Mouse (Mus musculus): Measurements from ENCODE around the gene Dhcr7.

The Dhcr7 gene

DNA sequence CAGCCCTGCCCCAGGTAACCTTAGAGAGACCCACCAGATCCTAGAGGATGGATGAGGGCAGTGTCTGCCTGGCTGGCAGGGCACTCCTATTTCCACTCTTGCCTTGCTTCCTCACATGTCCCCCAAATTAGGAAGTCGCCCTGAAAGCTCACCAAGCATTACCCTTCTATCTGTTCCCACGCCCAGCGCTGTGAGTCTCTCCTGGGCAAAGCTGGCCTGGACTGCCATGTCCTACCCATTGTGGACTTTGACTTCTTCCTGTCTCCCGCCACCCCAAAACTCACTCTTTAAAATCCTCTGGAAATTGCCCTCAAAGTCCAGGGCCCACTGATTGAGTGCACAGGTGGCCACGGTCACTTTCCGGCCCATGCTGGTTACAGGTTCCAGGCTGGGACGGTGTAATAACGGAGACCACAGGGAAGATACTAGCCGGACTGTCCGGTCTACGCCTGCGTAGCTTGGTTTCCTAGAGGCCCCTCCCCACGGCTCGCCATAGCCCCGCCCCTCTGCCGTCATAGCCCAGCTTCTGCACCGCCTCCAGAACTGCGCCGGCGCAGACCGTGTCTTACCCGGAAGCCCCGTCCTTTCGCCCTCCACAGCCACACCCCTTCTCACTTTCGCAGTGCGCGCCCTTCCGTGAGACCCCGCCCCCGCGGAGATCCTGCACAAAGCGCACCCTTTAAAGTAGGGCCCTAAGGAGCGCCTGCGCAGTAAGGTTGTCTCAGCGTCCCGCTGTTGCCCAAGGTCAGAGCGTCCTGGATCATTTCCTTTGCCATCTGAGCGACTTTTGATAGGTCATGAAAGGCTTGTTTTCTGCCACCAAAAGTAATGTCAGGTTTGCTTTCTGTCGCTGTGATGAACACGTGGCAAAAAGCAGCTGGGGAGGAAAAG is at the start of gene Dhcr7, which contains the start of gene Nadsyn1:
Gene Dhcr7, plus strand, starts transcription at position 771 of the 891 bp plus-strand sequence.
Gene Nadsyn1, minus strand, starts transcription at position 475 of the 891 bp plus-strand sequence.
- DNase-seq (ENCODE audit: low spot score in 2 of 2), result peak; percentile 96 to 98

DNA sequence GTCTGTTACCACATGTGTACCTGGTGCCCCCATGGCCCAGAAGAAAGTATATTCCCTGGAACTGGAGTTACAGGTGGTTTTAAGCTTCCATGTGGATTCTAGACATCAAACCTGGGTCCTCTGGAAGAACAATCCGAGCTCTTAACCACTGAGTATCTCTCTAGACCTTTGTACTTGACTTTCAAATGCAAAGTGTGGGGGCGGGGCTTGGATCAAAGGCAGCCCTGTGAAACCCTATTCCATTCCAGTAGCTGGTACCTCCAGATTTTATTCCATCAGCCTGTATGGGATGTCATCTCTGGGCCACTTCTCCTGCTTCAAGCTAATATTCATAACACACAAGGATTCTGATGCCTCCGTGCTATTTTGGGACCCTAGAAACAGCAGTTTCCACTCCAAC is 46.8 kb upstream of the Dhcr7 start:
- no peak for DNase-seq (ENCODE audit: low spot score in 2 of 2)

DNA sequence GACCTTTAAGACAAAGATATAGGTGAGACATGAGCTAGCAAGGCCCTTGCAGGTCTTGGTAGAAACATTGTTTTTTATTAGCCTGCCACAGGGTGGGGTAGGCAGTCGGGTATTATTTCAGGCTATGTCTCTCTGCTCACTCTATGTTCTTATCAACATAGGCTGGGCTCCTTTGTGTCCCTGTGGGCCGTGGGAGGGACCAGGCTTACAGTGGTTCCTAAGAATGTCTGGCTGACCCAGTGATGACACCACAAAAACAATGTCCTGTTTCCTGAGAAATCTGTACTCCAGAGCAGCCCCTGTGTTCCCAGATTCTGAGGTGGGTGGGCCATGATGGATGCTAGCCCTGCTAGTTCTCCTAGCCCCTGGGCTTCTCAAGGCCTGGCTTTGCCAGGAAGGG is 45.6 kb upstream of the Dhcr7 start:
- no peak for DNase-seq (ENCODE audit: low spot score in 2 of 2)

DNA sequence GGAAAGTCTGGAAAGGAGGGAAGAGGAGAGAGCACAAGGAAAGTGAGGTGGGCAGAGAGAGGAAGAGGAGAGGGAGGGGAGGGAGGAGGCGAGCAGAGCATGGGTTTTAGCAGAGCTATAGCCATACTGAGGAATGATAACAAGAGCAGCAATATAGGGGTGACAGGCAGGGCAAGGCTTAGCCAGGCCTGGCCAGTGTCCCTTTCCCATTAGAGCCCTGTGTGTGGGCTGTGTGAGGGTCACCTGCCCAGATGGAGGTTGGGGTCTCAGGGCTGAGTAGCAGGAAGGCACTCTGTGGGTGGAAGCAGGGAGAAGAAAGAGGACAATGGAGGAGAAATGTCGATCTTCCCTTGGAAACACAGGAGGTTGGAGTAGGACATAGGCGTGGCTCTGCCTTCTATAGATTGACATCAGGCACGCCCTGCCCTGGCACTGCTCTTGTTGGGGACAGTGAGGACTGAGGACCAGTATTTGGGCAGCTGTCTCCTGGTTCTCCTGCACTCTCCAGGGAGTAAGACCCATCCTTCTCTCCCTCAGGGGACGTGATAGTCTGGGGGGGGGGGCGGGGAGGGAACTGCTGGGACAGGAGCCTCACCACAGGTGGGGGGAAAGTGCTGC is 39.5 kb upstream of the Dhcr7 start:
- peak in 1 of 2 experiments; percentile 17 for DNase-seq (ENCODE audit: low spot score in 2 of 2)

DNA sequence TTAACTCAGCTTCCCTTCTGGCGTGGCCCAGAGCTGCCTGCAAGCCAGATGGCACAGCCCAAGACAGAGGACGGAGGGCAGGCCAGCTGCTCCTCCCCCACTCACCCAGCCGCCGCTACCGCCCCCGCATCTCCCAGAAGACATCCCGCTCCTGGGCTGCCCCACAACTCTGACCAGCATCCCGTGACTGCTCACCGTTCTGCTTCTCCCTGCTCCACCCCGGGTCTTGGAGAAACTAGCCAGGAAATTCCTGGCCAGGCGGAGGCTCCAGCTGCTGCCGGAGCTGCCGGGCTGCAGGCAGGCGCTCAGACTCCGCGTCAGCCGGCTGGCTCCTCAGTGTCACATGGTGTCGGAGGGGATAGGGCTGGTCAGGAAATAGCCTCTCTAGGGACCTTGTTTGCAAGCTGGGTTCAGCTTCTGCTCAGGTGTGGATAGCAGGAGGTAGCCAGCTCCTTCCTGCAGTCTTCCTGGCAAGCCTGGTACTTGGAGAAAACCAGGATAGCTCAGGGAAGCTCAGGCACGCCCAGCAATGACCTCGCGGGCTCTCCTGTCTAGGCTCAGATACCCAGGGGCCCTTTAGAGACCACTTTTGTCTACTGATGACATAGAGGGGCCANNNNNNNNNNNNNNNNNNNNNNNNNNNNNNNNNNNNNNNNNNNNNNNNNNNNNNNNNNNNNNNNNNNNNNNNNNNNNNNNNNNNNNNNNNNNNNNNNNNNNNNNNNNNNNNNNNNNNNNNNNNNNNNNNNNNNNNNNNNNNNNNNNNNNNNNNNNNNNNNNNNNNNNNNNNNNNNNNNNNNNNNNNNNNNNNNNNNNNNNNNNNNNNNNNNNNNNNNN is 38.7 kb upstream of the Dhcr7 start, which contains the start of gene Mrgpre:
Gene Mrgpre, minus strand, starts transcription at position 505 of the 834 bp plus-strand sequence.
- peak; percentile 42 to 73 for DNase-seq (ENCODE audit: low spot score in 2 of 2)

DNA sequence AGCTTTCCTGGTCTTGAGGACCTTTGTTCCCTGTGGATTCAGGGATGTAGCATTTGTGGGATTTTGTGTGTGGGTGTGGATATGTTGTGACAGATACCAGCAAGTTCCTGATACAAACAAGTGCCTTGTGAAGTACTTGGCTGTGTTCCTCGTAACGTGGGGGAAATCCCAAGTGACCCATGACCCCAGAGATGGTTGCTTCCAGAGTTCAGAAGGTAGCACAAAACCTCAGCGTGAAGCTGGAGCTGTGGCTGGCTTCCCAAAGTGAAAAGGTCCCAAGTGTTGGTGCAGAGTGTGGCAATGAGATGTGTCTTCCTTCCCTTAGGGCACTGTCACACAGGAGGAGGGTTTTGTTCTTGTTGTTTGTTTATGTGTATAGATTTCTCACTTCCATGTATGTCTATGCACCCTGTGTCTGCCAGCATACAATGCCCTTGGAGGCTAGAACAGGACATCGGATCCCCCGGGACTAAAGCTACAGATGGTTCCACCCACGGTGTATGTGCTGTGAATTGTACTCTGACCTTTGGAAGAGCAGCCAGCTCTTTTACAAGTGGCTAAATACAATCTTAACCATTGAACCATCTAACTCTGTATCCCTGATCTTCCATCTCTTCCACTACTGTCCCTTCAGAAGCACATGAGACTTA is 30.5 kb upstream of the Dhcr7 start:
- DNase-seq (ENCODE audit: low spot score in 2 of 2), result no peak

DNA sequence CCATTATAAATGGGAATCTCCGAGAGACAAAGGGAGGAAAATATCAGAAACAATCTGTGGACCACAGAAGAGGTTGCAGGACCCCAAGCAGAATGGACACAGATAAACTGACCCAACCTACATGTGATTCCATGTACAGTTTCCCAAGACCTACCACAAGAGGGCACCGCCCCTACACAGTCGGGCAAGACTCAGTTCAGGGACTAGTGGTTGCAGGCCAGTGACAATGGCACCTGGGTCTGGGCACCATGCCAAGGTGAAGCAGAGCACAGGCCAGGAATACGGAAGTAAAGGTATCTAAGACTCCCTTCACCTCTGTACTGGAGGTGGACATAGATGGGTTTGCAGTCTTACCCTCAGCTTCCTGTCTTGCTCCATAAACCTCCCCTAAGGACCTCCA is 29.8 kb upstream of the Dhcr7 start:
- DNase-seq (ENCODE audit: low spot score in 2 of 2), result no peak

DNA sequence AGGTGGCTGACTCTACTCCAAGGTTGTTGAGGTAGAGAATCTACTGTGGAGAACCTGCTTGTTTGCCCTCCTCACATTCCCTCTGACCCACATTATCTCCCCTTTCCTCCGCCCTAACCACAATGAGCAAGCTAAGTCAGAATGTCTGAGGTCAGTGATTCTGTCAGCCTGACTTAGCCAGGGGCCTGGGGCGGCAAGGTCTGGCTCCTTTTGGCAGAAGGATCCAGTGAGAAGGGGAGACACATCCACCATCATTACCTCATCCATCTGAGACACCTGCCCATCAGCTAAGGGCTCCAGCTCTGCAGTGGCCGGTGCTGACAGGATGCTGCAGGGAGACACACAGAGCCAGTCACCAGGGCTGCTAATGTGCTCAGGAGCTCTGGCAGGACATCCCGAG is 24.2 kb upstream of the Dhcr7 start:
- no peak for DNase-seq (ENCODE audit: low spot score in 2 of 2)

DNA sequence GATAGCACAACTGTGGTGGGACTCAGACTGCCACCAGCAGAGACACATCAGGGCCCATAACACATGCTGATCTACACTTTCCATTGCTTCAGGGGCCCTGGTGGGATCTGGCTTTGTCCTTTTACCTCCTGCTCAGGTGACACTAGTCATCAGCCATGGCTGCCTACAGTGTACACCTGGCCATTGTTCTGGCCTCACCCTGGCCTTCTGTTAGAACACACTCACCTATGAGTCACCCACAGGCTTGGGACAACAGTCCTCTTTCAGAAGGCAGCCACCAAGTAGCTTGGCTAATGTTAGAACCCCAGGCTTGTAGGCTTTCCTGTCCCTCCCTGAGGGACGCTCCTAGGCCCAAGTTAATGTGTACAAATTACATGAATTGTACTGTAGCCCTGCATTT is 22.2 kb upstream of the Dhcr7 start:
- no peak for DNase-seq (ENCODE audit: low spot score in 2 of 2)

DNA sequence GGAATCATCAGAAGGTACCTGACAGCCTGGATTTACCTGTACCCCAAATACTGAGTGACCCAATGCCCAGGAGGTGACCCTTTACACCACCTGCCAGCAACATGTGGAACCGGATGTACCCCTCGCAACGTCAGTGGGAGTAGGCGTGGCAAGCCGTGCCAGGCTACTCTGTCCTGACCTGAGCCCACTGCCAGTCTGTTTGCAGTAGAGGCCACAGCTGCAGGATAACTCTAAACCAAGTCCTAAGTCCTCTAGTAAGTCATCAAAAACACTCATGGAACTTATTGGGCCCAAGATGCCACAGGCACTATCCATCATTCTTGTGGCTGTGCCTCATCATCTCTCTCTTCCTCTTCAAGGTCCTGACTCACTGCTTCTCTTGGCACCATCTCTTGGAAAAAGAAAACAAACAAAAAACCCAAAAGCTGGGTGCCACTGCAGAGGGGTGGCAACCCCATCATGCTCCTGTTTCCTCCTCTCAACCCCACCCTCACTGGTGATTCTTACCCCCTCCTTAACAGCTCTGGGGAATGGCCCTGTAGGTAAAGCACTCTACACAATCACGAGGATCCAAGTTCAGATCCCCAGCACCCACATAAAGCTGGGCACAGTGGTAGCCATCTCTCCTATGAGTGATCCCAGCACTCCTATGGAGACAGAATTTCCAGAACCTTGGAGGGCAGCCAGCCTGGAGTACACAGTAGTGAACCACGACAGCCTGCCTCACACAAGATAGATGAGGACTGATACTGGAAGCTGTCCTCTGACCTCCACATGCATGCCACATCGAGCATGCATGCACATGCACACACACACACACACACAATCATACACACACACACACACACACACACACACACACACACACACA is 21.5 kb upstream of the Dhcr7 start:
- no peak for DNase-seq (ENCODE audit: low spot score in 2 of 2)

DNA sequence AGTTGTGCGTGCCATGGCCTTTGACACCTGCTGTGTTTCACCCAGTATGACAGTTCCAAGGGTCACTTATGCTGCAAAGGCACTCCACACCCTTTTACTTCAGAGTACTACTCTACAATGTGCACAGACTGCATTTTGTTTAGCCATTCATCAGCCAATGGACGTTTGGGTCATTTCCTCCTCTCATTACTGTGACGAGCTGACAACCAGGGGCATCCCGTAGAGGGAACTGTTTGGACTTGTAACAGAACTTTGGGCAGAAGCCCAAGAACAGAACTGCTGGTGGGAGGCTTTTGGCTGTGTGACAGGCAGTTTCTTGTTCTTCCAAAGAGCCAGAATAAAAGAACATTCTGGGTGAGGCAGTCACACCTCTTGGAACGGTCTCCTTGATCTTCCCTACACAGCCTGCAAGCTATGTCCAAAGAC is 17.7 kb upstream of the Dhcr7 start:
- peak in 1 of 2 experiments; percentile 42 for DNase-seq (ENCODE audit: low spot score in 2 of 2)

DNA sequence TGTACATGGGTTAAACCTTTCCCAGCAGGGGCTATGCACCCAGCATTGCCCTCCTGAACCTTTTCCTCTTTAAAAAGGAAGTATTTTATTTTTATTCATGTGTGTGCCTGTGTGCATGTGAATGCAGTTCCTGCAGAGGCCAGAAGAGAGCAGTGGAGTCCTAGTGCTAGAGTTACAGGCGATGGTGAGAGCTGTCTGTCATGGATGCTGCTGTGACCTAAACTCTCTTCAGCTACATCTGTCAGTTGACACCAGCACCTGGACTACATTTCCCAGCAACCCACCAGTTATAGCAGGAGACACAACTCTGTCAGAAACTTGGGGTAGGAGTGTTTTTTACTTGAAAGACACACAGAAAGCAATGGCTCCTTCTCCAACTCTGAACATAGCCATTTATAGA is 14.0 kb upstream of the Dhcr7 start:
- no peak for DNase-seq (ENCODE audit: low spot score in 2 of 2)

DNA sequence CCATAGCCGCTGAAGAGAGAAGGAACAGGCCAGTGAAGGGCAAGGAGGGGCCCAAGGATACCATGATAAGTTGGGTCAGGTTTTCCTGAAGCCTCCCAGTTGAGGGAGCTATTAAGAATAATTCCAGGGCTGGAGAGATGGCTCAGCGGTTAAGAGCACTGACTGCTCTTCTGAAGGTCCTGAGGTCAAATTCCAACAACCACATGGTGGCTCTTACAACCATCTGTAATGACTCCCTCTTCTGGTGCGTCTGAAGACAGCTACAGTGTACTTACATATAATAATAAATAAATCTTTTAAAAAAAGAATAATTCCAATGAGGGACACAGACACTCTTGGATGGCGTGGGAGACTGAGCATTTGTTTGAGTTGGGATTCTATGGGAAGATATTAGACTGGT is 3.7 kb upstream of the Dhcr7 start:
- DNase-seq (ENCODE audit: low spot score in 2 of 2), result no peak

DNA sequence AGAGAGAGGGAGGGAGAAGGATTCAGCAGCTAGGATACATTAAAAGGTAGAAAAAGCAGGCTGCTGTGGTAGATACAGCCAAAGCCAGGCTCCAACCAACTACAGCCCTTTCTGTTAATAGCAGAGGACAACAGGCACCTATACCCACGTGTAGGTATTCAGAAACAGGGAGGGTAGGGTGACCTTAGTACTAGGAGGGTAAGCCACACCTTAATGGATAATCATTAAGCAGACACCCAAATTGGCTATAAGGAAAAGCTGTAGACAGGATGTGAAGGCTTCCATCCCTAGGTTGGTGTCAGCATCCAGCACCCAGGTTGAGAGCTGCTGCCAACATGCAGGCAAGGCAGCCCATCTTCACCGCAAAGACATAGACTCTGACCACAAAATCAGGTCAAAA is 1.7 kb upstream of the Dhcr7 start:
- no peak for DNase-seq (ENCODE audit: low spot score in 2 of 2)

DNA sequence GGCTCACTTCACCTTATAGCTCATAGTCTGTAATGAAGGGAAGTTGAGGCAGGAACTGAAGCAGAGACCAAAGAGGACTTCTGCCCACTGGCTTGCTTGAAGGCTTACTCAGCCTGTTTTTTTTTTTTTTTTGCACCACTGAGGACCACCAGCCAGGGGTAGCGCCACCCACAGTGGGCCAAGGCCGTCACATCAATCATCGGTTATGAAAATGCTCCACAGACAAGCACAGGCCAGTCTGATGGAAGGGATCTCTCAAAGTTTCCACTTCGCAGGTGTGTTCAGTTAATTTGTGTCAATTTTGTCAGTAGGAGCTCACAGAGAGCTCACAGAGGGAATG is 291 bp downstream of the Dhcr7 start:
- DNase-seq (ENCODE audit: low spot score in 2 of 2), result no peak

DNA sequence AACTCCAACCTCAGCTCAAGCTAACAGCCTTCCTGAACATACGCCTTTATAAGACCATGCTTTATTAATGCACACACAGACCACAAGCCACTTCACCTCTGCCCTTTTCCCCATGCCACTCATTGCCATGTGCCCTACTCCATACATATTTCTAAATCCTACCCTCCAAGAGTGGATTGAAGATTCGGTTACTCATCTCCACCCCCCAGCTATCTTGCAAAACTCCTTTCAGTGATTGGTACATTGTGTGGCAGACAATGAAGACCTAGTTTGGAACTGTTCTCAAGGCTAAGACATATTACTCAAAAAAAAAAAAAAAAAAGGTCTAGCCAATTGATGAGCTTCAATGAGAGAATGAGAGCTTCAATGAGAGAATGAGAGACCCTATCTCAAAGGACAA is 4.0 kb downstream of the Dhcr7 start:
- DNase-seq (ENCODE audit: low spot score in 2 of 2), result no peak

DNA sequence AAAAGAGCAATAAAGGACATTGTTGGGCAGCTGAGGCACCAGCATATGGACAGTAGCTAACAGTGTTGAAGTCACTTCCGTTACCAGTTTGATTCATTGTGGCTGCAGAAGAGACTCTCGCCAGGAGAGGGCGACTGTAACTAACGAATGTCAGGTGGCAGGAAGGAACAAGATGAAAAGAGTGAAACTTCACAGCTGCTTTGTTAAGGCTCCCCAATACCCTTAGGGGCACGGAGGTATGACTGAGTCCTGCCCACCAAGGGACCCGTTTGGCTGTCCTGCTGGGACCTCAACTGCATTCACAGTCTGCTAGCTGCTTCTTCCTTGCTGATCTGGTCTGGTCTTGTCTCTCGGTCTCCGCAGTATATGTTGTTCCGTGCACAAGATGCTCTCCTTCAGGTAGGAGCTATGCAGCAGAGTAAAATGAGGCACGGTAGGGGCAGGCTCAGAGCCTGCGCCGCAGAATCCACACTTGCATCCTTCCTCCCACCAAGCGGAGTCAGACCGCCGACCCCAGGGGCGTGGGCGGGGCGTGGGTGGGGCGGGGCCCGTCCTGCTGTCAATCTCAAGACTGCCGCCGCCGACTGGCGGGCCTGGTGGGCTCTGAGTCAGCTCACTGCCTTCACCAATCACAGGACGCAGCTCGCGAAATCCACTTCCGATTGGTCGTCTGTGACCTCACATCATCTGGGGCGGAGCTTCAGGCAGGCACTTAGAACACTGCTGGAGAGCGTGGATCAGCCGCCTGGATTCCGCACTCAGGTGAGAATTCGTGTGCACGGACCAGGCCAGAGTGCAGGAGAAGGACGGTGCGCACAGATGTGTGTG is 6.8 kb downstream of the Dhcr7 start:
- peak; percentile 94 to 97 for DNase-seq (ENCODE audit: low spot score in 2 of 2)

DNA sequence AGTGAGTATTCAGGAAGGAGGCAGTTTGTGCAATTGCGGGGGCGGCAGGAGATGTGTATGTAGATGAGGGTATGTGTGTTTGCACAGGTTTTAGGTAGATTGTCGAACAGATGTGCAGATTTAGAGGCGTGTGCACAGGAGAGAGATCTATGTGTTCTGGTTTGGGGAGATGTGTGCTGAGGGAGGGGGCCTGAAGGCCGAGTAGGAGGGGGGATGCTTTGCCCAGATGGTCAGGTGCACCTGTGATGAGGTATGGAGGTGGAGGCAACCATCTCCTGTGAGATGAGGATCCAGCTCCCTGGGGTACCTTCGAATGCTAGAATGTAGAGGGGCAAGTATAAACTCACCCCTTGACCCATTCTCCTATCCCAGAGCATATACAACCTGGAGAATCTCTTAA is 7.5 kb downstream of the Dhcr7 start:
- DNase-seq (ENCODE audit: low spot score in 2 of 2), result no peak

DNA sequence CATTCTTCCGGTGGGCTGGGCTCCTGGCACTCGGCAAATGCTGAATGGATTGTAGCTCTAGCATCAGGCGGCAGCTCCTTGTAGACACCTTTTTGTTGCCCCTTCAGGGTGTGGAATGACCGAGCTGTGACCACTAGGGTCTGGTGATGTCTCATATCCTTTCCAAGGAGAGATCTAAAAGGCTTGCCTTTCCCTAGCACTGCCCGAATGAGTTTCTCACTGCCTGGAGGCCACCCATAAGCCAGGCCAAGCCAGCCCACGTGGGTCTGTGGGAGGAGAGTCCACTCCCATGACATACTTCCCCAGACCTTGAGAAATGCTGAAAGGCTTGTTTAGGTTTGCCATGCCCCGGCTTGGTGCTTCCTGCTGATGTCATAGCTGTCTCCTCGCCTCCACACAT is 9.3 kb downstream of the Dhcr7 start:
- DNase-seq (ENCODE audit: low spot score in 2 of 2), result peak in 1 of 2 experiments; percentile 16

DNA sequence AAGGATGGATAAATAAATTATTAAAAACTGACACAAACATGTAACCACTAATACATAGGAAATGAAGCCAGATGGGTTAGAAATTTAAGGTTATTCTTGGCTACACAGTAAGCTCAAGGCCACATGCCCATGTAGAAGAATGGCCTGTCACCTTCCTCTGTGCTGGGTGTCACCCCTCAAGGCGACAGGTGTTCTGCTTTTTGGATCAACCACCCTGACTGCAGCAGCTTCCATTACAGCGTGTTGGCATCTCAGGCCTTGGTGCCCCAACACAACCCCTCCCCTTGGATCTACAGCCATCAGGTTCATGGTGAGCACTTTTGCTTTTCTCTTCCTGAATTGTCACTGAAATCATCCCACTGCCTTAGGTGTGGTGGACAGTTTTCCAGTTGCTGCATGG is 9.7 kb downstream of the Dhcr7 start:
- DNase-seq (ENCODE audit: low spot score in 2 of 2), result no peak
